Mouse (Mus musculus): Measurements from ENCODE around the gene Hoxb1.

Hoxb1 gene

DNA sequence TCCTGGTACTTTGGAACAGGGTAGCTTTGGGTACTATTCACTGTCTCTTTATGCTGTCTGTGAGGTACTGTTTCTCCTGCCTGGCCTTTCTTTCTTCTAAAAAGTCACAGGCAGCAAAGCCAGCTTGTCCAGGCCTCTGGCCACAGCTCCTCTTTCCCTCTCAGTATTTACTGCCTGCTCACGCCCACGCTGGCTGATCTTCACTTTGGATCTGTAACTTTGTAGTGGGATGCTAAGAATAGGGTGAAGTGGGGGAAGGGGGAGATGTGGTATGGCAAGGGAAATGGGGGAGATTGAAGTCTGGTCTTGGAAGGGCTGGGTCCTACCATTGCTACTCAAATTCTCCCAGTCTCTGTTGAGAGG, 31.6 kb upstream of the Hoxb1 start:
- no peak for DNase-seq (ENCODE audit: low spot score)

DNA sequence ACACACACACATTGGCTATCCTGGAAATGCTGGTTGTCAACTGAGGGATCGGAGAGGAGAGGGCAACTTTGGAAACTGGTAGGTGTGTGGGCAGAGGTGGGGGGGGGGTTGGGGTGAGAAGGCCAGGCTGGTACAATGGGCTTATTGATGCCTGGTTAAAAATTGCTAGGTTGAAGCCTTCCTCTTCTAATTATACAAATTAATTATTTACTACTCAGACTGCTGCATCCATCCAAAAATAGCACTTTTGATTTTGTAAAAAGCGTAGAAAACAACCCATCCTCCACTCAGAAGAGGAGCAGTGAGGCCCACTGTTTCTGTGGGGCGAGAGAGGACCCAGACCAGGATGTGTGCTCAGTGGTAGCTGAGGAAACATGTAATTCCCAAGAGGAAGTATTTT, 30.6 kb upstream of the Hoxb1 start:
- no peak for DNase-seq (ENCODE audit: low spot score)

DNA sequence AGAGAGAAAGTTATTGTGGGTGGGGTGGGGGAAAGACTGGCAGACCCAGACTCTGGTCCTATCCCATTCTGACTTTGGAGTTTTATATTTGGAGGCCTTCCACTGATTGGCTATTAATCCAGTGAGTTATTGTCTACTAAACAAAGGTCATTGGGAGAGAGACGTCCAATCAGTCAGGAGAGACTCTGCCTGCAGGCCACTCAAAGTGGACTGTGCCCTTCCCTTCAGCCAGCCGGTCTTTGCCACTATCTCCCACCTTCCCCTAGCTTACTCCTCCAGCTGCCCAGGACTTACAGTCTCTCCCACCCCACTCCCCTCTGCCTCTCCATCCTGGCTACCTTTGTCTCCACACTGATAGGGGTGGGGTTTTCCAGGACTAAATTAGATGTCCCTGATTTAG, 29.0 kb upstream of the Hoxb1 start:
- no peak for DNase-seq (ENCODE audit: low spot score)

DNA sequence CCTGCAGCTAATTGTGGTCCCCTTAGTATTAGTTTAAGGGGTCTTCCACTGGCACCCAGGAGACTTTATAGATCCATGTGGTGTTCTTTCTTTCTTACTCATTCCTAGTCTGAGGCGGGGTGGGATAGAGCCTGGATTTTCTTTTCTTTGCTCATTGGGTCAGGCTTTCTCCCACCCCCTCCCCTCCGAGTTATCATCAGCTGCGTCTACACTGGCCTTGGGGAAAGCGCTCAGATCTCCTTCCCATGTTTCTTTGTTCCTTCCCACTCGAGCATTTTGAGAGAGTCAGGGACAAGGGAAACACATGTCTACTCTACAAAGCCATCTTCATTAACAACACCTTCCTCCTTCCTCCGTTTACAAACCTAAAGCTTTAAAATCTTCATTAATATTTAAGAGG, 28.5 kb upstream of the Hoxb1 start:
- DNase-seq (ENCODE audit: low spot score): no peak

DNA sequence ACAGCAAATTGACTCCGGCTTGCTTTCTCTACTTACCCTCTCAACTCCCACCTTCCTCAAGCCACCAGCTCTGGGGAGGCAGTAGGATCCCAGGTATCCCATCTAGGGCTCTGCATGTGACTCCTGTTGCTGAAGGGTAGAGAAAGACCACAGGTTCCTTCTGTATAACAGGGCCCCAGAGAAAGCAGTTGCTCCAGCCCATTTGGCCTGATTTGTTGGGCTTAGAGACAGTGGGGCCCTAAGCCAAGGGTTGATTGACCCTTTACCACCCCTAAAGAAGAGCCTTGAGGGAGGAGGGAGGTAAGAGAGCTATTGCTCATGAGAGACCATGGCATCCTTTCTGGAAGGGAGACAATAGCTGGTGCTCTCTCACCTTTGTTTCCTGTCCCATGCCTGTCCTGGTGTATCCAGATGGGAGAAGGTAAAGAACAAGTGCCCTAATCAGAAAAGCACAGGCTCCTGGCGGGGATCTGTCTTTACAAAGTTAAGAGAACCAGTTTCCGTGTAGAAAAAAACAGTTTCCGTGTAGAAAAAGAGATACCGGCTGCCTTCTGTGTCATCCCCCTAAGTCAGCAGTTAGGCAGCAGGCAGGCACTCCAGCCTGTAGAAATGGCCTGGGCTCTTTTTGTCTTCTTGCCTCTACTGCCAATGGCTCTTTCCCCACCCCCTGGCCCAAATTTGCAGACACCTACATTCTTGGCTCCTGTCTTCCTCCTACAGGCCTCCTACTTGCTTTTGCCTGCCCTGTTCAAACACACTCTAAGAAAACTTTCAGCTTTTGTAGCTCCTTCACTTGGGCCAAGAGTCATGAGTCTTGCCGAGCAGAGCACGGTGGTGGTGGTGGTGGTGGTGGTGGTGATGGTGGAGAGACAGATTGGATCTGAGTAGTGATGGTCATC, 26.3 kb upstream of the Hoxb1 start:
- no peak for DNase-seq (ENCODE audit: low spot score)

DNA sequence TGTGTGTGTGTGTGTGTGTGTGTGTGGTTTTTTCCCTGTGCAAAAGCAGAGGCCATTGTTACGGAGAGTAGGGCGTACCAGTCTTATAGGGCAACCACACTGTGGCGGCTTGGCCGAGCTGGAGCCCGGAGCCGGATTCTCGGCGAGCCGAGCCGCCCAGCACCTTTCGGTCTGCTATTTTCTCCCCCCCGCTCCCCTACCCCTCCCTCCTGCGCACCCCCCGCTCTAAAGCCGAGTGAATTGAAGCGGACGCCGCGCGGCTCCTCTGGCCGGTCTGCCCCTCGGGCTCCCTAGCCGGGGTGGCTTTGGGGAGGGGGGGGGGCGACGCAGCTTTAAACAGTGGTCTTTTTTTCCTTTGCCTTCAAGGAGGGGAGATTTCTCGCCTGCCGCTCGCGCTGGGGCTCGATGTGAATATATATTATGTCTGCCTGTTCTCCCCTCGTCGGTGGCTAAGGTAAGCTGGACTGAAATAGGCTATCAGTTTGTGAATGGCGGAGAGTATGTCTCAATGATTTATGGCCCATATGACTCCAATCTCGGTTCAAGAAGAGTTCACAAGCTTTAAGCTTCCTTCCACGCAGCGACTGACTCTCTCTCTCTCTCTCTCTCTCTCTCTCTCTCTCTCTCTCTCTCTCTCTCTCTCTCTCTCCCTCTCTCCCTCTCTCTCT, 24.7 kb upstream of the Hoxb1 start:
- DNase-seq (ENCODE audit: low spot score): no peak

DNA sequence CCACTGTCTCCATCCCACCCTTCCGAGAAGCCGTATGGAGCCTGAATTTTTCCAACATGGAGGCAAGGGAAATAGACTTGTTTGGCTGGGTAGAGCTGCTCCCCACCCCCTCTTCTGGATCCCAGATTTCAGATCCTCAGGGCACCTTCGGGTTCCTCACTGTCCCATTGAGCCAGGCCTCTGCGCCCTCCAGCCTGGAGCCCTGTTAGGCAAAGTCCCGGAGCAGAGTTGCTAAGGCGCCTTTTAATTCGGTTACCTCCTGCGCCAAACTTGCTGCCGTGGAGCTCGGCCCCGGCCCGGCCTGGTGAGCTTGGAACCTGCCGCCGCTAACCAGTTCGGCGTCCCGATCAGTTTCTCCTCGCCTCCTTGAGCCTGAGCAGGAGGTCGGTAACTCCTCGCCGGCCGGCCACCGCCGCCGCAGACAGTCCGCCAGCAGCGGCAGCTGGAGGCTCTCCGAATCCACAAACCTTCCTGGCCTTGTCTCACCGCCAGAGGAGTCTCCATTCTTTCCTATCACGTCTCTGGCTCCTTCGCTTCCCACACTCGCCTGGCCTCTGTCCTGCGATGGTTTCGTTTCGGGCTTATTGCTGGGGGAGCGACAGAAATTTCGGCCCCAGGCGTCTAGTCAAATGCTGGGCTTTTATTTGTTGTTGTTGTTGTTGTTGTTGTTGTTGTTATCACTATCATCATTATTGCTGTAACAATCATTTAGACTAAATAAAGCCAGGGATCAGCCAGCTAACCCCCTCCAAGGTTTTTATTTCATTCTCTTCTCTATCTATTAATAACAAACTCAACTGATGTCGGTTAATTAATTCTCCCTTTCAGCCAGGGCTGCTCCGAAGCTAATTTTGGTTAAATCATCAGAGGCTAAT, 23.6 kb upstream of the Hoxb1 start:
- no peak for DNase-seq (ENCODE audit: low spot score)

DNA sequence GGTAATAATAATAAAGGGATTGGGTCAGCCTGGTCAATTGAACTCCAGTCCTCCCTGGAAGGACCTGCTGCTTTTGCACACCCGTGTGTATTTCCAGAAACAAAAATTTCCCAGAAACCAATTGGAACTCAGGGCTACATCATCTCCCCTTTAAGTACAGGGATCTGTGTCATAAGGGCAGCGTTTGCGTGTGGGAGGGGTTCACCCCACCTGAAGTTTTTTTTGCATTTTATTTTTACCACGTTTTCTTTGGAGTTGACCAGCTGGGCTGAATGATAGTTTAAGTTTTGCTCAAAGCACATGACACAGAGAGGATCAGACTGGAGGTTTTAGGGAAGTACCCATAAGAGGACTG, 23.0 kb upstream of the Hoxb1 start:
- no peak for DNase-seq (ENCODE audit: low spot score)

DNA sequence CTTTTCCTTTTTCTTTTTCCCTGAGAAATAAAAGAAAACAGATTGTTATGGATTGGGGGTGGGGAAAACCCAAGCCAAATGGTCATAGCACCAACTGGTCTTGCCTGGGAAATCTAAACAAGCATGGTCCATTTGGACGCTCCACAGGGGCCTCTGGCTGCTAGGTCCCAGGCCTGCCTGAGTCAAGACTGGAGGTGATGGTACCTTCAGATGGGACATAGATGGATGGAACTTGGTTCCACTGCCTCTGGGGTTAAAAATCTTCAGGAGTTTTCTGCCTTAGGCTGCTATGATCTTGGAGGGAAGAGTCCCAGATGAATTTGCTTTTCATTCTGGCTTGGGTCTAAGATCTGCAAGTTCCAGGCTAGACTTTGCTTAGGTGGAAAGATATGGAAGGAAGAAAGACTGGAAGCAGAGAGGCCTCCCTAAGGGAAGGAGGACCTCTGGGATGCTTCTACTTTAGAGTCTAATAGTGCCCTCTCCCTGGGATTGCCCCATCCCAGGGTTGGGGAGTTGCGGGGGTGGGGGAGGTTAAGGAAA, 22.3 kb upstream of the Hoxb1 start:
- no peak for DNase-seq (ENCODE audit: low spot score)

DNA sequence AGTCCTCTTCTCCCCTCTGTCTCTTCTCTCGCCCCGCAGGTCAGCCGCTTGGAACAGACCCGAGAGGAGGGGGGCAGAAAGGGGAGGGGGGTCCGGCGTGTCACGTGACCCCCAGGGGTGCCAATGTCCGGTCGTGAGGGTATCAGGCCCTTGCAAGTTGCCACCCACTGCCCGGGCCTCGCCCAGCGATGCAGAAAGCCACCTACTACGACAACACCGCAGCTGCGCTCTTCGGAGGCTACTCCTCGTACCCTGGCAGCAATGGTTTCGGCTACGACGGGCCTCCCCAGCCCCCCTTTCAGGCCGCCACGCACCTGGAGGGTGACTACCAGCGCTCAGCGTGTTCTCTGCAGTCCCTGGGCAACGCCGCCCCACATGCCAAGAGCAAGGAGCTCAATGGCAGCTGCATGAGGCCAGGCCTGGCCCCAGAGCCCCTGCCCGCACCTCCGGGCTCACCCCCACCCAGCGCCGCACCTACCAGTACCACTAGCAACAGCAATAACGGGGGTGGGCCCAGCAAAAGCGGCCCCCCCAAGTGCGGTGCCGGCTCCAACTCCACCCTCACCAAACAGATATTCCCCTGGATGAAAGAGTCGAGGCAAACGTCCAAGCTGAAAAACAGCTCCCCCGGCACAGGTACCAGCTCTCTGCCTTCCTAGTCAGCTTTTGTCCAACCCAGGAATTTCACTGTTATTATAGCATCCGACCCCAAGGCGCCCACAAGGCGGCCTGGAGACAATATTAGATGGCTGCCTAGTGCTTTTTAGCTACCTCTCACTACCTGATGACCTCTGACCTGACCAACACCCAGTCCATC, 21.3 kb upstream of the Hoxb1 start:
- no peak for DNase-seq (ENCODE audit: low spot score)

DNA sequence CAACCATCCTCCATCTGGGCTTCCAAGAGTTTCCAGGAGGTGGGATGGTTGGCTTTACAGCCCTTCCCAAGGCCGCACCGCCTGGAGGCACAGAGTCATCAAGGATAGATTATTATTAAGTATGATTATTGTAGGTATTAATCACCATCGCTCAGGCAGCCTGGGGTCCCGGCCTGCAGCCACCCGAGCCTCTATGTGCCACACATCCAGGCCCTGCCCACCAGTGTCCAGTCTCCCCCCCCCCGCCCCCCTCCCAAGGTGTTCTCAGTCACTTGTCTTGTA, 20.7 kb upstream of the Hoxb1 start:
- DNase-seq (ENCODE audit: low spot score): no peak

DNA sequence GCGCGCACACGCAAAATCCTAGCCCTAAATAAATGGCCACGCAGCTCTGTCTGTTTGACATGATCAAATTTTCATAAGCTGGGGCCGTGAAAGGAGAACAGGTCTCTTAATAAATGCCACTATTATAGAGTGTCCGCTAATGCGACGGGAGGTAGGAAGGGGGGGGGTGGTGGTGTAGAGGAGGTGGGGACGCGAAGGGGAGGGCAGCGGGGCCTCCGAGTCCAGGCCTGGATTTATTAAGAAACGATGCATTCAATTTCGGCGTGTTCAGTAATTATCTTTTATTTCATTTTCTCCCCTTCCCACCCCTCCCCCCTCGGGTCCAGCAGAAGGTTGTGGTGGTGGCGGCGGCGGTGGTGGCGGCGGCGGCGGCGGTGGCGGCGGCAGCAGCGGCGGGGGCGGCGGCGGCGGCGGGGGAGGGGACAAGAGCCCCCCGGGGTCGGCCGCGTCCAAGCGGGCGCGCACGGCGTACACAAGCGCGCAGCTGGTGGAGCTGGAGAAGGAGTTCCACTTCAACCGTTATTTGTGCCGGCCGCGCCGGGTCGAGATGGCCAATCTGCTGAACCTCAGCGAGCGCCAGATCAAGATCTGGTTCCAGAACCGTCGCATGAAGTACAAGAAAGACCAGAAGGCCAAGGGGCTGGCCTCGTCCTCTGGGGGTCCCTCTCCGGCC, 20.2 kb upstream of the Hoxb1 start:
- no peak for DNase-seq (ENCODE audit: low spot score)

DNA sequence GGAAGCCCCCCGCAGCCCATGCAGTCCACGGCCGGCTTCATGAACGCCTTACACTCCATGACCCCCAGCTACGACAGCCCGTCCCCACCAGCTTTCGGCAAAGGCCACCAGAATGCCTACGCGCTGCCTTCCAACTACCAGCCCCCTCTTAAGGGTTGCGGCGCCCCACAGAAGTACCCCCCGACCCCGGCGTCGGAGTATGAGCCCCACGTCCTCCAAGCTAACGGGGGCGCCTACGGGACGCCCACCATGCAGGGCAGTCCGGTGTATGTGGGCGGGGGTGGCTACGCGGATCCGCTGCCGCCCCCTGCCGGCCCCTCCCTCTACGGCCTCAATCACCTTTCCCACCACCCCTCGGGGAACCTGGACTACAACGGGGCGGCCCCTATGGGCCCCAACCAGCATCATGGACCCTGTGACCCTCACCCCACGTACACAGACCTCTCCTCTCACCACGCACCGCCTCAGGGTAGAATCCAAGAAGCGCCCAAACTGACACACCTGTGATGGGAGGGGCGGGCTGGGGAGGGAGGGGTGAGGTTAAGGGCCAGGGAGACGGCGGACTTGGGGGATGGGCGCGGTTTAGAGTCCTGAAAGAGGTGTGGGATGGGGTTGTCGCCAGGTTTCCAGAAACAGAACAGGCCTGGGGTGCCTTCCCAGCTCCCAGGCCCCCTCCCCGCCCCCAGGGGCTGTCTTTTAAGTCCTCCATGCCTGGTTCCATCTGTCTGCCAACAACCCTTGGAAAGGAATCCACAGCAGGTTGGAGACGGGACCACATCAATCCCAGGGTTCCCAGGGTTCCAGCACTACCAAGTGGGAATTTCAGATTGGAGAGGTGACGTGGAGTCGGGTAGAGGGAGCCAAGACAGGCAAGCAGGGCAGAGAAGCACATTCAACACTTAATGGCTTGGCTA, 19.4 kb upstream of the Hoxb1 start:
- no peak for DNase-seq (ENCODE audit: low spot score)

DNA sequence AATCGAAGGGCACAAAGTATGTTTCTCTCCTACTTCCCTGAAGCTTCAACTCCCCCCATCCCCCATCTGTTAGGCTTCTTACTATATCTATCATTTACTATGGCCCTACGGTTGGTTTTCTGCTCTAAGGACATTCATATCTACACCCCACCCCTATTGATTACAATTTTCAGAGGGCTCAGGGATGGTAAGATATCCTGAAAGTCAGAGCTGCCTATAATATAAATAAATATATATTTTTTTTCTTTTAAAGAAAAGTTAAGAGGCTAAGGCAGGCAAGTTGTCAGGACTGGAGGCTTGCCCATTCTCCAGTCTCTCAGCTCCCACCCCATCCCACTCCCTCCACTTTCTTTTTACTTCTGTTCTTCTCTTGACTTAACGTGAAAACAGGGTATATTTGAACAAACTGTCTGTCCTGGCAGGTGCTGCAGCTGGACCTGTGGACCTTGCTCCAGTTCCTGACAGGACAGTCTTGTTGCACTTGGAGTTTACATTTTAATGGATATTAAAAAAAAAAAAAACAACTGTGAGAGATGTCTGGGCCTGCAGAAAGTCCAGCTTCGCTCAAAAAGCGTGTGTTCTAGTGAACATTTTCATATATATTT, 18.5 kb upstream of the Hoxb1 start:
- no peak for DNase-seq (ENCODE audit: low spot score)

DNA sequence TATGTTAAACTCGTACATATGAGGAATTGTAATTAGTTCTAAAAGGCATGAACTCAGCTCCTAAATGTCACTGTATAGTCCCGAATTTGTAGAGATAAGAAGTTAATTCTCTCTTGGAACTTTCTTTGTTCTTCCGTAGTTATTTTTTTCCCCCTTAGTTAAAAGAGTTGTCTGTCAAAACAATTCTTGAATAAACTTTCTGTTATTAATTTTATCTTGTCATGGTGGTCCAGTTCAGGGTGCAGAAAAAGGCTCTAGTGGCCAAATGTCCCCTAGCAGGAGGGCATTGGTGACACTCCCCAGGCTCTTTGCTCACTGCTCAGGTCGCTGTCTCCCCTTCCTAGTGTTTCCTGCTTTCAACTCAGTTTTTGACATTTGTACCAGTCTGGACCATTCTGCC, 17.8 kb upstream of the Hoxb1 start:
- no peak for DNase-seq (ENCODE audit: low spot score)

DNA sequence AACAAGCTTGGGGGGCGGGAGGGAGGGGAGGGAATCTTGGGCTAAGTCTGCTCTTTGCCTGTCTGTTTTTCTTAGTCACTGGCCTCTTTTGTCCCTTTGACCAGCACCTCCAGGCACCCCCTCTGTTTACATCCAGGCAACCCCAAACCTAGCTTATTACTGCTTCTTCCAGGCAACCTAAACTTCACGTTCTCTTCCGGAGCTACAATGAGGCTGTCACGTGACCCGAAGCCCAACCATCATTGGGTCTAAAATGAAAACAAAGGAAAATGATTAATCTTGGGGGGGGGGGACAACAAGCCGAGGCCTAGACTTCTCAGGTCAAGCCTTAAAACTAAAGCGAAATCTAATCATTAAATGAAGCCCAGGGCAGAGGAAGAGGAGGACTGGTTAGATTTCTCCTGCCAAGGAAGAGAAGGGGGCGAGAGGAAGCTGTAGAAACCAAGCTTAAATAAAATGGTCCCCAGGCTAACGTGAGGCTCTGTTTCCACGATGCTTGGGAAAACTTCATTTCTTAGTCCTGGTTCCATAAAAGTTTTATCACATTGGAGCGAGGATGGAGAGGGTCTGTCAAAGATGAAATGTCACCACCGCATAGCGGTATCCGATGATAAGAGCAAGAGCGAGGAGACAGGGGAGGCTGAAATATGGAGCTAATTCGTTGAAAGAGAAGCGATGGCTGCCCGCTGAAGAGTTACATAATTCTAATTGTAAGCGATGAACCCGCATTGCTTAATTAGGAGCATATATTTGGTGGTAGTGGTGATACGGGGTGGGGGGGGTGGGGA, 17.2 kb upstream of the Hoxb1 start:
- no peak for DNase-seq (ENCODE audit: low spot score)

DNA sequence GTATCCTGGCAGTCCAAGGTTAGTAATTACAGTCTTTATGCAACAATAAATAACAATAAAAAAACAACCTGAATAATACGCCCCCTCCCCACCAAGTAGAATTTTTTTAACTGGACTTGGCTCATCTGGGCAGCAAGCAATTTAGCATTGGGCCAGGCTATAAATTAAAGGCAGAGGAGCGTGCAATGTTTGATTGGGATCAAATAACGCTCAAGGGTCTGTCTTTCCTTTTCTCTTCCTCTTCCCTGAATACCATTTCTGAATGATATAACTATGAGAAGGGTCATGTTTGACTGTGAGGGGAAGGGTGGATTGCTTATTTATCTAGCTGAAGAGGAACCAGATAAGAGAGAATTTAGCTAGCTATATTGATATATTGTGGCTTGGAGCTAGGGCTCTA, 16.6 kb upstream of the Hoxb1 start:
- DNase-seq (ENCODE audit: low spot score): no peak

DNA sequence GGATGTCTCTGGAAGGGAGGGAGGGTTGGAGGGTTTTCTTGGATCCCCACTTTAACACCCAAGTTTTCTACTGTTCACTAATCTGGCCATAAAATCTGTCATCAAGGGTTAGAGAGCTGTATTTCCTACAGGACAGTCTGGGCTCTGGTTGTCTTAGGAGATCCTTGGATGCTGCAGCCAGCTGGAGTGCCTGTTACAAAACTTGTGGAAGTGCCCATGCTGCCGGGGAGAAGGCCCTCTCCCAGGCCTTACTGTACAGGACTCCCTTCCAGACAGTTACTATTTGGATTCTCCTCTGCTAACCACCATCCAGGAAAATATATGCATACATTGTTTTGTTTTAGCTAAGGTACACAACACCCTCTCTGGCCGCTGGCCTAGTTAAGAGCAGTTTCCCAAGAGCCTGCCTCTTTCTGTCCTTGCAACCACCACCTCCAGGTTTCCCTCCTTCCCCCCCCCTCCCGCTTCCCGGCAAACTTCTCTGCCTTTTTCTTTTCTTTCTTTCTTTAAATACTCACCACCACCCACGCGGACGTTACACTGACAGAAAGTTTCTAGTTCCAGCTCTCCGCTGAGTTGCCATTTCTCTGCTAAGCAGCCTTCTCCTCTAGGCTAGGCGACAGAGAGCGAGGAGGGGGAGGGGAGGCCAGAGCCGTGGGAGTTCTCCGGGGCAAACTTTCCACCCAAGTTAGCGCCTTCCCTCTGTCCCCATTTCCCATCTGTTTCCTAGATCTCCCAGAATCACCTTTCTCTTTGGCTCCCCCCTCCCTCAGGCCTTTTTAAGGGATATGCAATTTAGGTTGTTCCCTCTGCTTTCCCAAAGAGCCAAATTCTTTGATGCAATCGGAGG, 15.8 kb upstream of the Hoxb1 start:
- no peak for DNase-seq (ENCODE audit: low spot score)
